Mouse (Mus musculus) stomach, postnatal 0 days (tissue): ENCODE data around the gene Gtf3c5. TPM values are rescaled to one million over a fixed set of nuclear protein-coding genes. Genes with fewer than 3 reads are reported as not detected.
A peak's percentile ranks its signal among the peaks of the same experiment; 100 is the strongest.

ENCODE experiments used
- ATAC-seq: fragments of 200-750 bp; cut with Nextera tagmentation; 2 replicates; pipeline ENCODE4 v1.8.0; 2017; ENCODE audit not compliant: low FRiP score, low TSS enrichment
- DNase-seq: peaks from one replicate; pipeline ENCODE4 v3.0.0-alpha.2; 2016; ENCODE audit warnings: low spot score
- H3K27ac ChIP-seq: fragments of 300-500 bp; sonication (generic); replicated peaks from 2 replicates; pipeline ENCODE4 v1.5.1; 2014; ENCODE audit warnings: mild to moderate bottlenecking, control low read depth
- H3K27me3 ChIP-seq: fragments of 300-500 bp; sonication (generic); 2 replicates; pipeline ENCODE4 v1.6.1; 2014; ENCODE audit warnings: low read length; ENCODE audit not compliant: control insufficient read depth, insufficient read depth
- H3K36me3 ChIP-seq: fragments of 300-500 bp; sonication (generic); 2 replicates; pipeline ENCODE4 v1.6.1; 2014; ENCODE audit warnings: low read length, mixed read lengths; ENCODE audit not compliant: control insufficient read depth, insufficient read depth
- H3K4me1 ChIP-seq: fragments of 300-500 bp; sonication (generic); replicated peaks from 2 replicates; pipeline ENCODE4 v1.6.1; 2014; ENCODE audit warnings: antibody characterized with exemption; ENCODE audit not compliant: control insufficient read depth, insufficient read depth
- H3K4me2 ChIP-seq: fragments of 300-500 bp; sonication (generic); replicated peaks from 2 replicates; pipeline ENCODE4 v1.6.1; 2014; ENCODE audit warnings: low read depth, mild to moderate bottlenecking, control low read depth, moderate library complexity
- H3K4me3 ChIP-seq: fragments of 300-500 bp; sonication (generic); 2 replicates; pipeline ENCODE4 v1.5.1; 2014; ENCODE audit warnings: low read depth, low read length, control low read depth
- H3K9ac ChIP-seq: fragments of 300-500 bp; sonication (generic); 2 replicates; pipeline ENCODE4 v1.6.1; 2014; ENCODE audit warnings: mild to moderate bottlenecking, low read length, control low read depth, mixed read lengths
- H3K9me3 ChIP-seq: fragments of 300-500 bp; sonication (generic); 2 replicates; pipeline ENCODE4 v1.6.1; 2016; ENCODE audit warnings: low read length; ENCODE audit not compliant: control insufficient read depth
- CTCF ChIP-seq: IDR thresholded peaks from 2 replicates; pipeline ENCODE4 v1.5.1; 2016; ENCODE audit warnings: antibody characterized with exemption, low read depth, mild to moderate bottlenecking, moderate library complexity
- EP300 ChIP-seq: optimal IDR thresholded peaks from 2 replicates; pipeline ENCODE3; 2016; ENCODE audit warnings: antibody characterized with exemption
- WGBS: fragments of 180-500 bp; shearing (Covaris S2); extraction: QIAGEN DNeasy Blood & Tissue Kit; methylation state at CpG from one replicate; pipeline ENCODE4 v1.1.7; 2014; 5-methylcytosine and 5-hydroxymethylcytosine counted together
- polyA plus RNA-seq: library from polyadenylated mRNA; unstranded; fragments of >200 nt; fragmentation: Nextera tagmentation; extraction: Ambion mirVana; gene quantifications from 2 replicates; pipeline ENCODE4 v1.2.1, GENCODE M21; 2015

Gtf3c5 gene
- polyA plus RNA-seq, 1 experiment from 2014 or later, result 13.1 TPM

GRCm38 (mm10) chr2:28618777-28619336, 35.3 kb upstream of the Gtf3c5 start:
- no peak for DNase-seq
- no peaks in the 10 kb centered on the region for H3K27me3 ChIP-seq
- no peak overlapping the region for H3K27ac ChIP-seq
- H3K4me2 ChIP-seq, result no peak overlapping the region
- H3K4me1 ChIP-seq, result no peaks in the 10 kb centered on the region
- no peaks in the 10 kb centered on the region for H3K9me3 ChIP-seq
- no peak overlapping the region for H3K4me3 ChIP-seq
- no peak overlapping the region for H3K9ac ChIP-seq
- H3K36me3 ChIP-seq, result no peaks in the 10 kb centered on the region
- WGBS, result 76% methylated on average over 6 of the region's 6 CpGs
- TF ChIP-seq CTCF, result no peak
- TF ChIP-seq EP300, result no peak
- ATAC-seq, result no peak

GRCm38 (mm10) chr2:28617498-28618486, 34.2 kb upstream of the Gtf3c5 start:
- TF ChIP-seq EP300, result no peak
- TF ChIP-seq CTCF, result no peak
- H3K9me3 ChIP-seq, result no peaks in the 10 kb centered on the region
- no peak overlapping the region for H3K9ac ChIP-seq
- 72% methylated on average over 8 of the region's 8 CpGs for WGBS
- no peak overlapping the region for H3K4me3 ChIP-seq
- no peaks in the 10 kb centered on the region for H3K4me1 ChIP-seq
- DNase-seq, result no peak
- no peaks in the 10 kb centered on the region for H3K27me3 ChIP-seq
- no peak overlapping the region for H3K4me2 ChIP-seq
- H3K27ac ChIP-seq, result no peak overlapping the region
- ATAC-seq, result no peak
- no peaks in the 10 kb centered on the region for H3K36me3 ChIP-seq

DNA sequence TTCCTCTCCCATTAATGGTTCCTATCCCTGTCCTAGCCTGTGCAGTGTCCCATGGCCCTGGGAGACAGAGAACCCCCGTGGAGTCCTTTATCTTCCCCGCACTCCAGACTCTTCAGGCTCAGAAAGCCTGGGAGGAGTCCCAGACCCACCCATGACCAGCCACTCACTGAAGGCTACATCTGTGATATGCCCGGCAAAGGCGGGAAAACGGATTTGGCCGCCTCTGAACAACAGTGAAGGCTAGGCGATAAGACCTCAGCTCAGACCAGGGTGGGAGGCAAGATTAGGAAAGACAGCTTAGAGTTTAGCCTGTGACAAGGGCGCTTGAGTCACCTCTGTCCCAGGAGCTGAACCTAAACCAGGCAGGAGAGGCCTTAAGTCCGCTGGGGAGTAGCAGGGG, 33.3 kb upstream of the Gtf3c5 start:
- no peak for DNase-seq
- Histone ChIP-seq H3K36me3 (no peaks in the 10 kb centered on the region), H3K4me1 (no peaks in the 10 kb centered on the region), H3K9me3 (no peaks in the 10 kb centered on the region), H3K4me3 (no peak overlapping the region), H3K4me2 (no peak overlapping the region), H3K27me3 (no peaks in the 10 kb centered on the region), H3K27ac (no peak overlapping the region), H3K9ac (no peak overlapping the region)
- no peak for ATAC-seq
- TF ChIP-seq EP300 (no peak), CTCF (no peak)
- 71% methylated on average over 9 of the region's 9 CpGs for WGBS

DNA sequence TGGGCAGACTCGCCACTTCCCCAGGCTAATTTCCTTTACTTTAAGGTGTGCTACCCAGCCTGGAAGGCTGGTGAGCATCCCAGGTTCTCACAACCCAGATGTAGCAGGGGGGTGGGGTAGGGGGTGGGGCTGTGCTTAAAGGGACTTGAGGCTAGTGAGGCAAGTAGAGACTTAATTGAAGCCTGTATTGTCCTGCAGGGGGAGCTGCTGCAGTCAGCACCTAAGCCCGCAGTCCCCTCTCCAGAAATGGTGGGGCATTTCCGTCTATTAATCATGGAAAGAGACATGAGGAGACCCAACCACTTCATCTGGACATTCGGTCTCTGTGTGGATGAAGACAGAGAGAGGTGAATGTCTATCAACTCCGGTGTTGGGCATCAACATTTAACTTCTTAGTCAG, 32.8 kb upstream of the Gtf3c5 start:
- TF ChIP-seq CTCF (peak; percentile 51), EP300 (no peak)
- no peak for ATAC-seq
- Histone ChIP-seq H3K4me3 (no peak overlapping the region), H3K9ac (no peak overlapping the region), H3K4me1 (no peaks in the 10 kb centered on the region), H3K36me3 (no peaks in the 10 kb centered on the region), H3K4me2 (no peak overlapping the region), H3K27ac (no peak overlapping the region), H3K9me3 (no peaks in the 10 kb centered on the region), H3K27me3 (no peaks in the 10 kb centered on the region)
- 48% methylated on average over 5 of the region's 5 CpGs for WGBS
- DNase-seq, result no peak

DNA sequence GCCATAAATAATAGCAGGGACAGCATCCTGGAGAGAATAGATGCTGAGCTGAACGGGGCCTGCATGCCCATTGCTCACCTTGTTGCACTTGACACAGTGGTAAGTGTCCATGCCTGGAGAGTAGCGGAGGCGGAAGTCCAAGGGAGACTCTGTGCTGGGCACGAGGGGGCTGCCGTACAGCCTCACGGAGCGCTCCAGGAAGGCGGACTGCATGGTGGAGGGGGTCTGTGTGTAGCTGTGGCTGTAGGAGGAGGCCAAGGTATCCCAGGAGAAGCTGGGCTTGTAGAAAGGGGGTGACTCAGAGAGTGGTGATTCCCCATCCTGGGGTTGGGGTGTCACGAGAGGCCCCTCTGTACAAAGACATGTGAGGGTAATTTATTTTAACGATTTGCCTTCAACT, 30.0 kb upstream of the Gtf3c5 start:
- H3K27ac ChIP-seq, result no peak overlapping the region
- no peak overlapping the region for H3K4me2 ChIP-seq
- TF ChIP-seq EP300 (no peak), CTCF (no peak)
- H3K9me3 ChIP-seq, result no peaks in the 10 kb centered on the region
- no peaks in the 10 kb centered on the region for H3K36me3 ChIP-seq
- DNase-seq, result no peak
- no peak overlapping the region for H3K4me3 ChIP-seq
- H3K9ac ChIP-seq, result no peak overlapping the region
- 90% methylated on average over 10 of the region's 10 CpGs for WGBS
- ATAC-seq, result no peak
- H3K27me3 ChIP-seq, result no peaks in the 10 kb centered on the region
- H3K4me1 ChIP-seq, result no peaks in the 10 kb centered on the region

GRCm38 (mm10) chr2:28612436-28613063, 29.0 kb upstream of the Gtf3c5 start:
- no peaks in the 10 kb centered on the region for H3K4me1 ChIP-seq
- H3K27me3 ChIP-seq, result no peaks in the 10 kb centered on the region
- H3K9ac ChIP-seq, result no peak overlapping the region
- no peak overlapping the region for H3K27ac ChIP-seq
- no peaks in the 10 kb centered on the region for H3K36me3 ChIP-seq
- H3K4me2 ChIP-seq, result no peak overlapping the region
- H3K9me3 ChIP-seq, result no peaks in the 10 kb centered on the region
- H3K4me3 ChIP-seq, result no peak overlapping the region
- TF ChIP-seq EP300 (no peak), CTCF (no peak)
- WGBS, result 75% methylated on average over 10 of the region's 10 CpGs
- no peak for ATAC-seq
- no peak for DNase-seq
